ENCODE assay signal across 13 mouse cellular contexts in genomic region chr9:103687130-103687529, GRCm38 (mm10).
A peak's percentile ranks its signal among the peaks of the same experiment; 100 is the strongest.
DNase-seq lines count a peak whose midpoint lies in the region; ATAC-seq and TF ChIP-seq lines count a peak whose summit lies in the region.
"Had no signal": no experiment of that assay in that cellular context is flagged by ENCODE, and none has a peak within 500 bp of the region (broad histone marks: within the 10 kb centered on the region; RNA-seq: fewer than 3 reads in every experiment).

No protein-coding gene starts in this region.

- 26% methylated on average over 6 of the region's 6 CpGs for WGBS in hindbrain, embryonic 16.5 days
- 56% methylated on average over 6 of the region's 6 CpGs for WGBS in hindbrain, embryonic 10.5 days
- WGBS in forebrain, embryonic 14.5 days: 4% methylated on average over 6 of the region's 6 CpGs
- WGBS in kidney, embryonic 14.5 days: 64% methylated on average over 6 of the region's 6 CpGs

- no peak for TF ChIP-seq POLR2A in brain, embryonic 14.5 days (IDR thresholded peaks at IDR 0.05; ENCODE audit: borderline replicate concordance, extremely low read depth, insufficient read depth, insufficient read length, poor library complexity, severe bottlenecking)

- no peak overlapping the region for H3K9ac ChIP-seq in hindbrain, embryonic 16.5 days (ENCODE audit: low read depth, low read length)
- 0 out of 2 replicates have a peak overlapping the region, but pooled peaks have one; percentile 2 for H3K9ac ChIP-seq in forebrain, embryonic 14.5 days (ENCODE audit: low read length)
- no peak overlapping the region for H3K9ac ChIP-seq in kidney, embryonic 14.5 days (ENCODE audit: low read depth, low read length)

- TF ChIP-seq CTCF in brain, embryonic 14.5 days (IDR thresholded peaks at IDR 0.05; ENCODE audit: borderline replicate concordance, extremely low read depth, insufficient read depth, insufficient read length): no peak

- no peaks in the 10 kb centered on the region for H3K27me3 ChIP-seq in hindbrain, embryonic 16.5 days (replicated peaks; ENCODE audit: control insufficient read depth, insufficient read depth, low read length)
- H3K27me3 ChIP-seq in hindbrain, embryonic 10.5 days (ENCODE audit: insufficient read depth, poor library complexity, severe bottlenecking): no peaks in the 10 kb centered on the region
- no peaks in the 10 kb centered on the region for H3K27me3 ChIP-seq in forebrain, embryonic 14.5 days (replicated peaks; ENCODE audit: control insufficient read depth, insufficient read depth, low read length)
- no peaks in the 10 kb centered on the region for H3K27me3 ChIP-seq in kidney, embryonic 14.5 days (ENCODE audit: control insufficient read depth, insufficient read depth, low read length)

- H3K27ac ChIP-seq in hindbrain, embryonic 16.5 days (ENCODE audit: low read depth, low read length): peak overlapping the region; percentile 3
- H3K27ac ChIP-seq in hindbrain, embryonic 10.5 days: no peak overlapping the region
- peak overlapping the region; percentile 79 for H3K27ac ChIP-seq in forebrain, embryonic 14.5 days (ENCODE audit: low read depth, low read length)
- H3K27ac ChIP-seq in kidney, embryonic 14.5 days (ENCODE audit: low read depth, low read length): no peak overlapping the region
- H3K27ac ChIP-seq: macrophage had no signal

- H3K9me3 ChIP-seq in hindbrain, embryonic 16.5 days (ENCODE audit: control insufficient read depth, low read length): no peaks in the 10 kb centered on the region
- no peaks in the 10 kb centered on the region for H3K9me3 ChIP-seq in hindbrain, embryonic 10.5 days
- no peaks in the 10 kb centered on the region for H3K9me3 ChIP-seq in forebrain, embryonic 14.5 days (replicated peaks; ENCODE audit: control insufficient read depth, low read length)
- H3K9me3 ChIP-seq in kidney, embryonic 14.5 days (ENCODE audit: control insufficient read depth, low read length): no peaks in the 10 kb centered on the region

- intact Hi-C loops in heart, postnatal 14 days (cut with DNase I): no loop called here

- ATAC-seq in hindbrain, embryonic 16.5 days: peak; percentile 83
- ATAC-seq in forebrain, embryonic 14.5 days: peak; percentile 89
- ATAC-seq in kidney, embryonic 14.5 days (ENCODE audit: low FRiP score, low TSS enrichment): no peak
- no peak for ATAC-seq in CD4-positive, CD25-positive, alpha-beta regulatory T cell, adult 4 months

- no peak for DNase-seq in hindbrain, embryonic 10.5 days (ENCODE audit: low spot score)
- peak; percentile 94 for DNase-seq in brain, embryonic 14.5 days (ENCODE audit: low read depth)
- DNase-seq in forebrain, embryonic 14.5 days (ENCODE audit: low spot score): peak; percentile 94
- peak; percentile 7 to 12 for DNase-seq in heart, postnatal 14 days
- DNase-seq in cerebellum, postnatal 14 days: no peak
- DNase-seq: adrenal gland, postnatal 36 days; cerebellum, adult 9-11 months; kidney, postnatal 36 days; right cerebral cortex, postnatal 14 days had no signal

- H3K4me1 ChIP-seq in hindbrain, embryonic 16.5 days (ENCODE audit: control insufficient read depth, insufficient read depth, low read depth, low read length): peaks cover 11% of the 10 kb centered on the region
- H3K4me1 ChIP-seq in hindbrain, embryonic 10.5 days (replicated peaks): peaks cover 16% of the 10 kb centered on the region
- peaks cover 16% of the 10 kb centered on the region for H3K4me1 ChIP-seq in forebrain, embryonic 14.5 days (ENCODE audit: control insufficient read depth, insufficient read depth, low read length)
- H3K4me1 ChIP-seq in kidney, embryonic 14.5 days (ENCODE audit: control insufficient read depth, insufficient read depth, low read length): no peaks in the 10 kb centered on the region

- no peak overlapping the region for H3K4me2 ChIP-seq in hindbrain, embryonic 16.5 days (ENCODE audit: low read length)
- H3K4me2 ChIP-seq in forebrain, embryonic 14.5 days (ENCODE audit: low read length): peak overlapping the region; percentile 10; the same call in 1 of the 2 replicates
- H3K4me2 ChIP-seq in kidney, embryonic 14.5 days (replicated peaks; ENCODE audit: low read depth, low read length): no peak overlapping the region

- H3K36me3 ChIP-seq in hindbrain, embryonic 16.5 days (ENCODE audit: control insufficient read depth, insufficient read depth, low read length): no peaks in the 10 kb centered on the region
- H3K36me3 ChIP-seq in hindbrain, embryonic 10.5 days: no peaks in the 10 kb centered on the region
- H3K36me3 ChIP-seq in forebrain, embryonic 14.5 days (ENCODE audit: control insufficient read depth, insufficient read depth, low read length): no peaks in the 10 kb centered on the region
- H3K36me3 ChIP-seq in kidney, embryonic 14.5 days (ENCODE audit: control insufficient read depth, insufficient read depth, low read length): no peaks in the 10 kb centered on the region

- no peak overlapping the region for H3K4me3 ChIP-seq in hindbrain, embryonic 16.5 days (ENCODE audit: low read length)
- H3K4me3 ChIP-seq in hindbrain, embryonic 10.5 days: no peak overlapping the region
- H3K4me3 ChIP-seq in forebrain, embryonic 14.5 days (ENCODE audit: low read depth, low read length): no peak overlapping the region
- H3K4me3 ChIP-seq in kidney, embryonic 14.5 days (ENCODE audit: low read length): no peak overlapping the region

Comparison
In these comparisons a context has a peak if more than half of its experiments do, and no peak if none do; other contexts are left out.
1. H3K27ac ChIP-seq: peak in hindbrain, embryonic 16.5 days (single experiment) and forebrain, embryonic 14.5 days (single experiment); none in hindbrain, embryonic 10.5 days (single experiment) and kidney, embryonic 14.5 days (single experiment).
2. ATAC-seq: peak in hindbrain, embryonic 16.5 days (single experiment) and forebrain, embryonic 14.5 days (single experiment); none in kidney, embryonic 14.5 days (single experiment) and CD4-positive, CD25-positive, alpha-beta regulatory T cell, adult 4 months (single experiment).
3. DNase-seq: peak in brain, embryonic 14.5 days (single experiment), forebrain, embryonic 14.5 days (single experiment) and heart, postnatal 14 days (2 of 2); none in hindbrain, embryonic 10.5 days (single experiment) and cerebellum, postnatal 14 days (0 of 2).